ENCODE assay signal across 8 mouse cellular contexts in the genomic region with DNA sequence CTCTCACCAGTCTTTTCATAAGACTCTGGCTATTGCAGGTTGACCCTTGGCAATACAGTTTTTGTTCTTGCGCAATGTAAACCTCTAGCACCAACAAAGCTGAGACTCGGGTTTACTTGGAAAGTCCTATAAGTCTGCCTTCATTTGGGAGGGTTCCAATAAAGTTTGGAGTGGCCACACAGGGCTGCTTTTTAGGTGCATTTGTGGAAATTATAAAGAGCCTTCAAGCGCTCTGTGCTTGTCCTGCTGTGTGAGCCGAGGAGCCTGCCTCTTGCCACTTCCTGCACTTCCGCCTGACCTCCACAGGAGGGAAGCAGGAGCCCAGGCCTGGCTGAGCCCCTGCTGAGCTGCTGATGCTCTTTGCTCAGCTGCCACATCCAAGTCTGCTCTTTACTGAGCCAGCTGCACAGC. TPM values are rescaled to one million over a fixed set of nuclear protein-coding genes. Genes with fewer than 3 reads are reported as not detected.
A peak's percentile ranks its signal among the peaks of the same experiment; 100 is the strongest.
DNase-seq lines count a peak whose midpoint lies in the region; ATAC-seq lines count a peak whose summit lies in the region.

No protein-coding gene starts in this region.

- peaks cover 2% of the 10 kb centered on the region; the same call in 1 of the 2 replicates for H3K27me3 ChIP-seq in heart, embryonic 16.5 days (ENCODE audit: control insufficient read depth, insufficient read depth, low read length)
- no peaks in the 10 kb centered on the region for H3K27me3 ChIP-seq in stomach, embryonic 14.5 days (ENCODE audit: control insufficient read depth, insufficient read depth, low read length)

- no peak overlapping the region for H3K27ac ChIP-seq in heart, embryonic 16.5 days (ENCODE audit: low read length)
- H3K27ac ChIP-seq in stomach, embryonic 14.5 days (ENCODE audit: low read length) = no peak overlapping the region

- no peaks in the 10 kb centered on the region for H3K4me1 ChIP-seq in heart, embryonic 16.5 days (ENCODE audit: control insufficient read depth, insufficient read depth, low read length)
- H3K4me1 ChIP-seq in stomach, embryonic 14.5 days (ENCODE audit: control insufficient read depth, insufficient read depth, low read length) = no peaks in the 10 kb centered on the region

- no peaks in the 10 kb centered on the region for H3K9me3 ChIP-seq in heart, embryonic 16.5 days (replicated peaks; ENCODE audit: control insufficient read depth, low read length)
- H3K9me3 ChIP-seq in stomach, embryonic 14.5 days (ENCODE audit: control insufficient read depth, low read depth, low read length) = no peaks in the 10 kb centered on the region

- peak; percentile 59 for DNase-seq in 3134 (ENCODE audit: extremely low read depth, insufficient read length, low spot score)
- DNase-seq in ES-CJ7 (ENCODE audit: low read depth, low spot score) = peak; percentile 88
- DNase-seq in embryo, embryonic 9.5 days (ENCODE audit: extremely low spot score) = peak; percentile 62
- DNase-seq in kidney, postnatal 14 days = peak; percentile 76
- no peak for DNase-seq in cerebellum, postnatal 36 days

- WGBS in heart, embryonic 16.5 days = 27% methylated on average over 5 of the region's 5 CpGs
- WGBS in stomach, embryonic 14.5 days = 35% methylated on average over 5 of the region's 5 CpGs

- H3K4me3 ChIP-seq in heart, embryonic 16.5 days (ENCODE audit: low read length) = no peak overlapping the region
- no peak overlapping the region for H3K4me3 ChIP-seq in stomach, embryonic 14.5 days (ENCODE audit: low read depth, low read length)

- no peak; the same call in 1 of the 2 replicates for ATAC-seq in heart, embryonic 16.5 days (replicated peaks; ENCODE audit: extremely low read depth, insufficient read depth, low FRiP score)
- ATAC-seq in megakaryocyte, adult 5-6 weeks (ENCODE audit: poor library complexity, severe bottlenecking) = peak; percentile 99
- peak; percentile 87; the same call in 1 of the 2 replicates for ATAC-seq in stomach, embryonic 14.5 days (ENCODE audit: insufficient number of reproducible peaks, insufficient read depth, low FRiP score, low read depth)

- peaks cover 7% of the 10 kb centered on the region for H3K36me3 ChIP-seq in heart, embryonic 16.5 days (ENCODE audit: control insufficient read depth, insufficient read depth)
- H3K36me3 ChIP-seq in stomach, embryonic 14.5 days (ENCODE audit: control insufficient read depth, insufficient read depth, low read length) = 0 out of 2 replicates have a peak, but pooled peaks cover 4% of the 10 kb centered on the region

- H3K4me2 ChIP-seq in heart, embryonic 16.5 days (ENCODE audit: low read depth, low read length) = no peak overlapping the region
- H3K4me2 ChIP-seq in stomach, embryonic 14.5 days (replicated peaks; ENCODE audit: low read depth, low read length) = no peak overlapping the region

- 0 out of 2 replicates have a peak overlapping the region, but pooled peaks have one; percentile 14 for H3K9ac ChIP-seq in heart, embryonic 16.5 days (ENCODE audit: low read length)
- H3K9ac ChIP-seq in stomach, embryonic 14.5 days (replicated peaks; ENCODE audit: low read depth, low read length) = no peak overlapping the region

RNA-seq across cellular contexts. Expression of a gene that starts 6.8 kb away (rescaled TPM):
- 3.8 TPM in 2 replicates for polyA plus RNA-seq in heart, embryonic 16.5 days (2015; fragmentation: Nextera tagmentation; extraction: Ambion mirVana)
- 0.49 and 0.84 TPM in 2 replicates for total RNA-seq in megakaryocyte, adult 5-6 weeks (2015)
- total RNA-seq in megakaryocyte, adult 5-6 weeks (2017) = 1.3 and 1.4 TPM in 2 replicates
- 13.2 and 15.8 TPM in 2 replicates for polyA plus RNA-seq in stomach, embryonic 14.5 days (2014; fragmentation: Nextera tagmentation; extraction: Ambion mirVana)

RNA-seq across cellular contexts. Expression of a gene that starts 6.9 kb away (rescaled TPM):
- polyA plus RNA-seq in heart, embryonic 16.5 days (2015; fragmentation: Nextera tagmentation; extraction: Ambion mirVana) = 49.0 and 51.8 TPM in 2 replicates
- 34.7 and 36.7 TPM in 2 replicates for total RNA-seq in megakaryocyte, adult 5-6 weeks (2015)
- 27.8 and 29.2 TPM in 2 replicates for total RNA-seq in megakaryocyte, adult 5-6 weeks (2017)
- 105 and 113 TPM in 2 replicates for polyA plus RNA-seq in stomach, embryonic 14.5 days (2014; fragmentation: Nextera tagmentation; extraction: Ambion mirVana)

RNA-seq across cellular contexts. Expression of a gene that starts 8.6 kb away (rescaled TPM):
- polyA plus RNA-seq in heart, embryonic 16.5 days (2015; fragmentation: Nextera tagmentation; extraction: Ambion mirVana) = 1.6 and 1.9 TPM in 2 replicates
- total RNA-seq in megakaryocyte, adult 5-6 weeks (2015) = not detected in 2 replicates
- not detected in 2 replicates for total RNA-seq in megakaryocyte, adult 5-6 weeks (2017)
- polyA plus RNA-seq in stomach, embryonic 14.5 days (2014; fragmentation: Nextera tagmentation; extraction: Ambion mirVana) = 4.5 and 5.4 TPM in 2 replicates

RNA-seq across cellular contexts. Expression of a gene that starts 10.0 kb away (rescaled TPM):
- 0.25 and 0.34 TPM in 2 replicates for polyA plus RNA-seq in heart, embryonic 16.5 days (2015; fragmentation: Nextera tagmentation; extraction: Ambion mirVana)
- total RNA-seq in megakaryocyte, adult 5-6 weeks (2015) = not detected in 2 replicates
- not detected in 2 replicates for total RNA-seq in megakaryocyte, adult 5-6 weeks (2017)
- polyA plus RNA-seq in stomach, embryonic 14.5 days (2014; fragmentation: Nextera tagmentation; extraction: Ambion mirVana) = 0.88 and 1.2 TPM in 2 replicates

RNA-seq across cellular contexts. Expression of a gene that starts 31.3 kb away (rescaled TPM):
- 7.5 and 9.2 TPM in 2 replicates for polyA plus RNA-seq in heart, embryonic 16.5 days (2015; fragmentation: Nextera tagmentation; extraction: Ambion mirVana)
- 0.09 and 0.33 TPM in 2 replicates for total RNA-seq in megakaryocyte, adult 5-6 weeks (2015)
- total RNA-seq in megakaryocyte, adult 5-6 weeks (2017) = 0.16 and 0.55 TPM in 2 replicates
- 7.5 and 8.3 TPM in 2 replicates for polyA plus RNA-seq in stomach, embryonic 14.5 days (2014; fragmentation: Nextera tagmentation; extraction: Ambion mirVana)

Comparison
In these comparisons a context has a peak if more than half of its experiments do, and no peak if none do; other contexts are left out.
1. DNase-seq: peak in 3134 (single experiment), ES-CJ7 (single experiment), embryo, embryonic 9.5 days (single experiment) and kidney, postnatal 14 days (single experiment); none in cerebellum, postnatal 36 days (0 of 2).